Mouse (Mus musculus) megakaryocyte progenitor cell, adult 5-6 weeks (primary cell): ENCODE data around the gene Mindy3. TPM values are rescaled to one million over a fixed set of nuclear protein-coding genes. Genes with fewer than 3 reads are reported as not detected.
"Not testable (repeated sequence)": the region's sequence is repeated elsewhere in the genome, so short reads cannot be mapped to it uniquely, and the experiment has no call there.

ENCODE experiments used
- ATAC-seq: replicated peaks from 2 replicates; pipeline ENCODE4 v1.8.0; 2016; ENCODE audit warnings: mild to moderate bottlenecking, moderate TSS enrichment, inconsistent platforms; ENCODE audit not compliant: poor library complexity
- total RNA-seq, 2 experiments: library from RNA; stranded (forward) in 1 of 2; stranded (reverse) in 1 of 2; fragments of 157-497, 149-512 nt in 1 of 2; fragments of 200-1000 nt in 1 of 2; gene quantifications; 2 replicates each; pipeline versions ENCODE4 v1.2.3 to v1.2.4; 2015 to 2017

Mindy3 gene
- total RNA-seq (2015) (46.5 and 50.4 TPM in 2 replicates), total RNA-seq (2017) (29.4 and 36.7 TPM in 2 replicates)

DNA sequence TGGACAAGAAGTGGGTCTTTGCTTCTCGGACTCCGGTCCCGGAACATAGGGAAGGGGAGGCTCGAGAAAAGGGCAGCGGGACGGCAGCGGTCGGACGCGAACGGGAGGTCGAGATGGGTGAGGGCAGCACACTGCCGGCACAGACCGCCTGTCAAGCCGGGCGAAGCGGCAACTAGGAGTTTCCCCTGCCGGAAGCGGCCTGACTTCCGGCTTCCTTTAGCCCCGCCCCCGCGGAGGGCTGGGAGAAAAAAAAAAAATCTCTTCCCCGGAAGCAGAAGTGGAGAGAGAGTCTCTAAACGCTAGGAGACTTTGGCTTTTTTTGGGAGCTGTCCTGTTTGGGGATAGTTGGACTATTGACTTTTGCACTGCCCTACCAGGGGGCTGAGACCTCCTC, at the start of gene Mindy3:
Mindy3 (minus strand) TSS at position 209 of the 394 bp plus-strand sequence.
- ATAC-seq, result peak; percentile 90

- peak; percentile 55 for ATAC-seq
These were observed 40.5 kb upstream of the Mindy3 start for GRCm38 (mm10) chr2:12459732-12460131.

- ATAC-seq, result no peak
These were observed 30.8 kb upstream of the Mindy3 start for GRCm38 (mm10) chr2:12450108-12450507.

DNA sequence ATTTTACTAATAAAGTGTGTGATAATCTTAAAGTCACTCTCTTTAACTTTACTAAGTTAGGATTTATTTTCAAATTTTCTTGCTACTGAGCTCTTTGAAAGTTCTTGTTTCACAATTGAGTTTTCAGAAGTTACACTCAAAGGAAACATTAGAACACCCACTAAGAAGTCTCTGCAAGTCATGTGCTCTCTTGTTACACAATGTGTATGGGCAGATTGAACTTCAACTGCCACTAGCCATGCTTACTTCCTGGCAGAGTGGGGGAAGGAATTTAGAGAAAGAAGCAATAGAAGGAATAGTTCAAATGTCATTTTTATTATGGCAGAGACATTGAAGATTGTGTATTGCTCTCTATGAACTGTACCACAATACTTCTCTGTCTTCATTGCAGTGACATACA, 20.9 kb upstream of the Mindy3 start:
- ATAC-seq, result peak; percentile 94

GRCm38 (mm10) chr2:12439543-12439942, 20.3 kb upstream of the Mindy3 start:
- ATAC-seq, result peak; percentile 79

DNA sequence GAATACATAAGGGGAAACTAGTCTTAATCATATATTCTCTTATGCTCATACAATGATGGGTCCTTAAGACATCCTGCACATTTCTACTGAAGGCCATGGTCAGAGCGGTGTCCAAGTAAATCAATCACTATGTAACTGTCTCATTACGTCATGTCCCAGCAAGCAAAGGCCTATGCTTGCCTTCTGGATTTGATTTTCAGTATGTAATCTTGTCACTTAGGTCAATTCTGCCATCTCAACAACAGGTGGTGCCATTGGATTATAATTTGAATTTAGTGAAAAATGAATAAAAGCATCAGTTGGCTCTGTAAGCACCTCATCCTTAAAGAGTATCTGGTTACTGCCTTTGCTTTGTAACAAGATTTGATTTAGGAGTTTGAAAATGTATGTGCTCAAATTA, 18.9 kb upstream of the Mindy3 start:
- peak; percentile 85 for ATAC-seq

GRCm38 (mm10) chr2:12432055-12432454, 12.8 kb upstream of the Mindy3 start:
- ATAC-seq, result no peak

DNA sequence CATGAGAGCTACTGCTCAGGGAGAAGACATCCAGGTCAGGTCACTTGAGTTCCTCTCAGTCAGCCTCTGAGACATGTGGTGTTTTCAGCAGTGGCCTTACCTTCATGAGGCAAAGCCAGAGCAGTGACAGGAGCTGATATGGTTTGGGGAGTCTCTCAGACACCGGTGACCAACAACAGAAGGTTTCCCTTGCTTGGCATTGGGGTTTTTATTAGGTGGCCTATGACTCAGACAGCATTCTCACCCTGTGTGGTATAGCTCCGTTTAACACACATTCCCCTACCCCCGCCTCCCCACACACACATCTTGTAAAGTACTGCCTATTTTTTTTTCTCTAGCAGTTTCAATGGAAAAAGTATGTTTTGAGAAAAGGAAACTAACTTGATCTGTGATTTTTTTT, 5.1 kb upstream of the Mindy3 start:
- no peak for ATAC-seq

DNA sequence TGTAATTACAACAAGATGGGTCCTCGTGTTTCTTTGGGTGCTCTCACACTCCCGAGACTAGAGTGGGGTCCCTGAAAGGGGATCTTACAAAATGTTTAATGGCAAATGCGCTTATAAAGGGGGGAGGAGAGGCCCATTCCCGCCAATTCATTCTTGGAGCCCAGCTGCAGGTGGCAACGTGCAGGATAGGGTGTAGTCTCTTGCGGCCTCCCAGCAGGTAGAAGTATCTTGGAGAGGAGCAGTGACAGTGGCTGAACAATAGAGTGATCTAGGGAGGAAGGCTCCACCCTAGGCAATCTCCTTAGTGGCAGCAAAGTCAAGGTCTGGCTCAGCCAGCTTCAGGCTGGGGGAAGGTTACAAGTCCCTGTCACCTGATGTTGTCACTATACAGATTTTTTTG, 4.2 kb upstream of the Mindy3 start:
- ATAC-seq, result not testable (repeated sequence)

GRCm38 (mm10) chr2:12418534-12419261, 572 bp downstream of the Mindy3 start:
- peak; percentile 51 for ATAC-seq

DNA sequence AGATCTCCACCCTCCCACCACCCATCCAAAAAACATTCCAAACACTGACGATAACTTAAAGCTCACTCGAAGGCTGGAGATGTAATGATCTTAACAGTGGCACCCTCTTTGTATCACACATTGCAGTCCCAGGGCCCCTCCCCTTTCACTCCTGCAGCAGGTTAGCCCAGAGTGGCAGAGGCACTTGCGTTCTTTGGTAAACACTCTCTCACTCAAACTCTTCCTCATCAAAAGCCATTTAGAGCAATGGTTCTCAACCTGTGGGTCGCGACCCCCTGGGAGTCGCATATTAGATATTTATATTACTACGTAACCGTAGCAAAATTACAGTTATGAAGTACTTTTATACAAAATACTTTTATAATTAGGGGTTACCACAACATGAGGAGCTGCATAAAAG, 1.1 kb downstream of the Mindy3 start:
- ATAC-seq, result peak; percentile 47

- peak; percentile 70 for ATAC-seq
These were observed 7.0 kb downstream of the Mindy3 start for GRCm38 (mm10) chr2:12412309-12412708.

GRCm38 (mm10) chr2:12411129-12411528, 8.1 kb downstream of the Mindy3 start:
- no peak for ATAC-seq

DNA sequence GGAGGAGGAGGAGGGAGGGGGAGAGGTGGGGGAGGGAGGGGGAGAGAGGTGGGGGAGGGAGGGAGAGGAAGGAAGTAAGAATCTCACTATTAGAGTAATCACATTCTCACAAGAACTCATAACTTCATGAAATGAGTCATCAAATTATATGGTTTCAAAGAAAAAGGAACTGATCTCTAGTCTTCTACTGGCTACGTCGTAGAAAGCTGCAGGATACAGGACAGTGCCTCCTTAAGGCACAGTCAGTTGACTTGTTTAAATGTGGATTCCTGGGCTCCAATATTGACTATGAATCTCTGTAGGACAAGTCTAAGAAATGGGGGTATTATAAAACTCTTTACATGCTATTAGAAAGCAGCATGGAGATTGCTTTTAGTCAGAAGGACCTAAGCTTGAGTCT, 12.5 kb downstream of the Mindy3 start:
- peak; percentile 83 for ATAC-seq

- no peak for ATAC-seq
These were observed 16.8 kb downstream of the Mindy3 start for GRCm38 (mm10) chr2:12402469-12402868.

- no peak for ATAC-seq
These were observed 18.1 kb downstream of the Mindy3 start for GRCm38 (mm10) chr2:12401137-12401536.

GRCm38 (mm10) chr2:12389028-12389427, 30.2 kb downstream of the Mindy3 start:
- peak; percentile 98 for ATAC-seq

DNA sequence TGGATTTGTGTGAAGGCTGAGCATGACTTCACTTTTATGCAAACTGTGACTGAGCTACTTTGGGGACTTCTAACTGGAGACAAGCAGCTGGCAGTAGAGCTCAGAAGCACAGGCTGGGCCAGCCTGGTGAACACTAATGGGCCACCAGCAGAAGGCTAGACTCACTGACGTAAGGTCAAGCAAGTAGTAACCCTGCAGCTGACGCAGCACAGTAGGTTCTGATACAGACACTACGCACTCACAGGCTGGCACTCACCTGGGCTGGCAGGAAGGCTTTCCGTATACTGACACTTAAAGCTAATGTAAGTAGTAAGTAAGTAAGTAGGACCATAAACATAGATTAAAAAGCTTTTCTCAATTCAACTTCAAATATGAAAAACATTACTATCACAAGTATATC, 30.7 kb downstream of the Mindy3 start:
- ATAC-seq, result no peak

DNA sequence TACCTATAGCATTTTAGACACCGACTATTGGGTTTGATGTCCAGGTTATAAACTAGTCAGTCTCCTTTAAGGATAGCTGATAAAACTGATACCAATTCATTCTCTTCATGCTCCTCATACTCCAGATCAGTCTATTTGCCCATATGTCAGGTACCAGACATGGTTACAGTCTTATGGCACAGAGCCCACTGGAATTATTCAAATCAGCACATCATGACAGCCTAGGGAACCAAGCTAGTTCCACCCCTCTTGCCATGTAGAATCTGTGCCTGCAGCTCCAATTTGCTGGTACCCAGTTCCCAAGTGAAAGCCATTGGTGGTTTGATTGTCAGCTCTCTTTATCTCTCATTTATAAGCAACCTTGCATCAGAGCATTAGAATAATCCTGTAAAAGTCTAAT, 34.9 kb downstream of the Mindy3 start:
- ATAC-seq, result no peak

DNA sequence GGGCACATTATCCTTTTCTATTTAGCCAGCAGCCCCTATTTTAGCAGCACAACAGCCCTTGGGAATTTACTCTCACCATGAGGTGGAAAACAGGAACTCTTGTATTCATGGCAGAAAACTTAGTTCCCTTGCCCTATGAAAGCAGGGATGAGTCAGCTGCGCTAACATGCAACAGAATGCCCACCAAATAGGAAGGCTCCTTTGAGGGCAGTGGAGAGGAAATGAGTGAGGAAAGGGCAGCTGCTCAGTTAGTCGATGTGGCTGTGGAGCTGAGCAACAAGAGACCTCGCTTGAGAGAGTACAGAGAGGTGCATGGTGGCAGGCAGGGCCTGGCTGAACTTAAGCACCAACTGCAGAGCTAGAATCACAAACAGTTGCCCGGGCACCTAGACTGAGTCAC, 36.6 kb downstream of the Mindy3 start:
- ATAC-seq, result peak; percentile 95

GRCm38 (mm10) chr2:12380233-12380632, 39.0 kb downstream of the Mindy3 start:
- ATAC-seq, result no peak

DNA sequence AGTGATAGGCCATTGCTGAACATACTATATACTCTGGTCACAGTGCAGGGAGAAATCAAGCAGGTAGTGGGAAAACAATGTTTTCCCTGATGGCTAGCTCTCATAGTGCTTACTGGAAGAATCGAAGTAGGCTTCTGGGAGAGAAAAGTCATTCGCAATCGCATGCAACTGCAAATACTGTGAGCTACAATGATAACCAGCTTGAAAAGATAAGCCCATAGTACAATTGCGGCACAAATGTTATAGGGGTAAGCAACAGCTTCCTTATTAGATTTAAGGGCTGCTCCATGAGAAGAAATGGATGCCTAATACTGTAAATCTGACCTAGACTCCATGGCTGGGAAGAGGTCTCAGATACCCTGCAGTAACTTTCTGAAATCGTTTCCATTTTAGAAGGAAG, 40.7 kb downstream of the Mindy3 start:
- ATAC-seq, result no peak

GRCm38 (mm10) chr2:12377024-12377423, 42.2 kb downstream of the Mindy3 start:
- no peak for ATAC-seq
